Mouse (Mus musculus): ENCODE measurements at regions not wholly inside any gene's neighbourhood (a gene's known extent, or its start where the extent isn't known, plus 50 kb on each side); places are given as distances from the start of the nearest gene placed in this dataset.
"Not testable (repeated sequence)": the region's sequence is repeated elsewhere in the genome, so short reads cannot be mapped to it uniquely, and the experiment has no call there.

- ATAC-seq: no peak
- Histone ChIP-seq H3K9ac (ENCODE audit: low read depth, low read length) (no peak overlapping the region), H3K4me2 (ENCODE audit: low read length) (no peak overlapping the region), H3K4me3 (ENCODE audit: low read length) (no peak overlapping the region), H3K4me1 (ENCODE audit: control insufficient read depth, insufficient read depth, low read depth, low read length) (no peaks in the 10 kb centered on the region), H3K27ac (ENCODE audit: low read depth, low read length) (no peak overlapping the region), H3K27me3 (replicated peaks; ENCODE audit: control insufficient read depth, insufficient read depth, low read length) (no peaks in the 10 kb centered on the region), H3K9me3 (ENCODE audit: control insufficient read depth, low read length) (no peaks in the 10 kb centered on the region), H3K36me3 (ENCODE audit: control insufficient read depth, insufficient read depth, low read length) (no peaks in the 10 kb centered on the region)
- WGBS: 22% methylated on average over 4 of the region's 4 CpGs
Measured at GRCm38 (mm10) chr4:7247244-7247643, 991.6 kb downstream of the Car8 start.

- 30% methylated on average over 4 of the region's 4 CpGs for WGBS
- H3K27ac ChIP-seq (ENCODE audit: low read depth, low read length): no peak overlapping the region
- H3K4me3 ChIP-seq (ENCODE audit: low read length): no peak overlapping the region
- no peaks in the 10 kb centered on the region for H3K36me3 ChIP-seq (ENCODE audit: control insufficient read depth, insufficient read depth, low read length)
- no peaks in the 10 kb centered on the region for H3K9me3 ChIP-seq (ENCODE audit: control insufficient read depth, low read length)
- no peak for ATAC-seq
- no peak overlapping the region for H3K4me2 ChIP-seq (ENCODE audit: low read length)
- no peak overlapping the region for H3K9ac ChIP-seq (ENCODE audit: low read depth, low read length)
- H3K27me3 ChIP-seq (replicated peaks; ENCODE audit: control insufficient read depth, insufficient read depth, low read length): no peaks in the 10 kb centered on the region
- H3K4me1 ChIP-seq (ENCODE audit: control insufficient read depth, insufficient read depth, low read depth, low read length): no peaks in the 10 kb centered on the region
Measured at GRCm38 (mm10) chr4:7246828-7247227, 992.0 kb downstream of the Car8 start.

- WGBS: 94% methylated on average over 2 of the region's 2 CpGs
- Histone ChIP-seq H3K36me3 (ENCODE audit: control insufficient read depth, insufficient read depth, low read length) (no peaks in the 10 kb centered on the region), H3K4me3 (ENCODE audit: low read length) (no peak overlapping the region), H3K27ac (ENCODE audit: low read depth, low read length) (no peak overlapping the region), H3K4me2 (ENCODE audit: low read length) (no peak overlapping the region), H3K9ac (ENCODE audit: low read depth, low read length) (no peak overlapping the region), H3K9me3 (ENCODE audit: control insufficient read depth, low read length) (no peaks in the 10 kb centered on the region), H3K27me3 (replicated peaks; ENCODE audit: control insufficient read depth, insufficient read depth, low read length) (no peaks in the 10 kb centered on the region), H3K4me1 (ENCODE audit: control insufficient read depth, insufficient read depth, low read depth, low read length) (no peaks in the 10 kb centered on the region)
- no peak for ATAC-seq
Measured at GRCm38 (mm10) chr4:7245653-7246052, 993.2 kb downstream of the Car8 start.

GRCm38 (mm10) chr4:7237848-7238247 lies 1001.0 kb downstream of the Car8 start:
- ATAC-seq: no peak
- Histone ChIP-seq H3K4me1 (ENCODE audit: control insufficient read depth, insufficient read depth, low read depth, low read length) (no peaks in the 10 kb centered on the region), H3K9ac (ENCODE audit: low read depth, low read length) (no peak overlapping the region), H3K4me2 (ENCODE audit: low read length) (no peak overlapping the region), H3K27ac (ENCODE audit: low read depth, low read length) (no peak overlapping the region), H3K36me3 (ENCODE audit: control insufficient read depth, insufficient read depth, low read length) (no peaks in the 10 kb centered on the region), H3K27me3 (replicated peaks; ENCODE audit: control insufficient read depth, insufficient read depth, low read length) (no peaks in the 10 kb centered on the region), H3K4me3 (ENCODE audit: low read length) (no peak overlapping the region), H3K9me3 (ENCODE audit: control insufficient read depth, low read length) (peaks cover 9% of the 10 kb centered on the region)
- WGBS: 91% methylated on average over 3 of the region's 3 CpGs

- not testable (repeated sequence) for H3K9ac ChIP-seq (ENCODE audit: low read depth, low read length); H3K4me3 ChIP-seq (ENCODE audit: low read length); H3K9me3 ChIP-seq (ENCODE audit: control insufficient read depth, low read length); H3K27me3 ChIP-seq (replicated peaks; ENCODE audit: control insufficient read depth, insufficient read depth, low read length); H3K27ac ChIP-seq (ENCODE audit: low read depth, low read length); H3K4me1 ChIP-seq (ENCODE audit: control insufficient read depth, insufficient read depth, low read depth, low read length); ATAC-seq; H3K36me3 ChIP-seq (ENCODE audit: control insufficient read depth, insufficient read depth, low read length); H3K4me2 ChIP-seq (ENCODE audit: low read length)
- 97% methylated on average over 6 of the region's 6 CpGs for WGBS
Measured at GRCm38 (mm10) chr4:7234537-7234936, 1004.3 kb downstream of the Car8 start.

- Histone ChIP-seq H3K4me2 (ENCODE audit: low read length) (no peak overlapping the region), H3K36me3 (ENCODE audit: control insufficient read depth, insufficient read depth, low read length) (no peaks in the 10 kb centered on the region), H3K4me1 (ENCODE audit: control insufficient read depth, insufficient read depth, low read depth, low read length) (no peaks in the 10 kb centered on the region), H3K4me3 (ENCODE audit: low read length) (no peak overlapping the region), H3K9me3 (ENCODE audit: control insufficient read depth, low read length) (no peaks in the 10 kb centered on the region), H3K9ac (ENCODE audit: low read depth, low read length) (no peak overlapping the region), H3K27ac (ENCODE audit: low read depth, low read length) (no peak overlapping the region), H3K27me3 (replicated peaks; ENCODE audit: control insufficient read depth, insufficient read depth, low read length) (no peaks in the 10 kb centered on the region)
- ATAC-seq: 0 out of 2 replicates have a peak, but pooled peaks have one; percentile 27
- 65% methylated on average over 2 of the region's 2 CpGs for WGBS
Measured at GRCm38 (mm10) chr4:7228980-7229379, 1009.9 kb downstream of the Car8 start.

GRCm38 (mm10) chr4:7222922-7223321 lies 1015.9 kb downstream of the Car8 start:
- Histone ChIP-seq H3K27me3 (replicated peaks; ENCODE audit: control insufficient read depth, insufficient read depth, low read length) (no peaks in the 10 kb centered on the region), H3K4me1 (ENCODE audit: control insufficient read depth, insufficient read depth, low read depth, low read length) (no peaks in the 10 kb centered on the region), H3K4me2 (ENCODE audit: low read length) (no peak overlapping the region), H3K9me3 (ENCODE audit: control insufficient read depth, low read length) (no peaks in the 10 kb centered on the region), H3K36me3 (ENCODE audit: control insufficient read depth, insufficient read depth, low read length) (no peaks in the 10 kb centered on the region), H3K4me3 (ENCODE audit: low read length) (no peak overlapping the region), H3K27ac (ENCODE audit: low read depth, low read length) (no peak overlapping the region), H3K9ac (ENCODE audit: low read depth, low read length) (no peak overlapping the region)
- ATAC-seq: no peak
- WGBS: 95% methylated on average over 3 of the region's 3 CpGs

- H3K27me3 ChIP-seq (replicated peaks; ENCODE audit: control insufficient read depth, insufficient read depth, low read length): no peaks in the 10 kb centered on the region
- no peak overlapping the region for H3K9ac ChIP-seq (ENCODE audit: low read depth, low read length)
- H3K36me3 ChIP-seq (ENCODE audit: control insufficient read depth, insufficient read depth, low read length): no peaks in the 10 kb centered on the region
- no peak overlapping the region for H3K27ac ChIP-seq (ENCODE audit: low read depth, low read length)
- no peak overlapping the region for H3K4me3 ChIP-seq (ENCODE audit: low read length)
- no peaks in the 10 kb centered on the region for H3K9me3 ChIP-seq (ENCODE audit: control insufficient read depth, low read length)
- no peak overlapping the region for H3K4me2 ChIP-seq (ENCODE audit: low read length)
- no peak for ATAC-seq
- H3K4me1 ChIP-seq (ENCODE audit: control insufficient read depth, insufficient read depth, low read depth, low read length): no peaks in the 10 kb centered on the region
Measured at GRCm38 (mm10) chr4:7220426-7220825, 1018.4 kb downstream of the Car8 start.

GRCm38 (mm10) chr4:7215048-7216030 lies 1023.5 kb downstream of the Car8 start:
- Histone ChIP-seq H3K27ac (ENCODE audit: low read depth, low read length) (no peak overlapping the region), H3K36me3 (ENCODE audit: control insufficient read depth, insufficient read depth, low read length) (no peaks in the 10 kb centered on the region), H3K27me3 (replicated peaks; ENCODE audit: control insufficient read depth, insufficient read depth, low read length) (no peaks in the 10 kb centered on the region), H3K4me3 (ENCODE audit: low read length) (no peak overlapping the region), H3K4me2 (ENCODE audit: low read length) (no peak overlapping the region), H3K4me1 (ENCODE audit: control insufficient read depth, insufficient read depth, low read depth, low read length) (no peaks in the 10 kb centered on the region), H3K9ac (ENCODE audit: low read depth, low read length) (no peak overlapping the region), H3K9me3 (ENCODE audit: control insufficient read depth, low read length) (no peaks in the 10 kb centered on the region)
- WGBS: 65% methylated on average over 5 of the region's 5 CpGs
- no peak for ATAC-seq

All from hindbrain, embryonic 16.5 days (tissue).